Mouse (Mus musculus) heart, adult 2 months (tissue): ENCODE data around the gene Cuedc1. TPM values are rescaled to one million over a fixed set of nuclear protein-coding genes. Genes with fewer than 3 reads are reported as not detected.
A peak's percentile ranks its signal among the peaks of the same experiment; 100 is the strongest.

Experiments
- DNase-seq, 2 experiments: peaks; one replicate each; pipeline ENCODE4 v3.0.0; 2021
- H3K27ac ChIP-seq: fragments of 200-600 bp; 2 replicates; pipeline ENCODE4 v1.8.1; 2022
- H3K27me3 ChIP-seq: fragments of 200-500 bp; 2 replicates; pipeline ENCODE4 v1.6.1; 2012; ENCODE audit warnings: mild to moderate bottlenecking, low read length, inconsistent platforms, mixed read lengths; ENCODE audit not compliant: control insufficient read depth, insufficient read depth
- H3K36me3 ChIP-seq: fragments of 200-500 bp; 2 replicates; pipeline ENCODE4 v1.6.1; 2012; ENCODE audit warnings: low read length, inconsistent platforms; ENCODE audit not compliant: control insufficient read depth, insufficient read depth
- H3K4me1 ChIP-seq: fragments of 200-500 bp; 2 replicates; pipeline ENCODE4 v1.6.1; 2011; ENCODE audit warnings: low read length; ENCODE audit not compliant: control insufficient read depth, insufficient read depth
- H3K4me3 ChIP-seq: fragments of 200-600 bp; 2 replicates; pipeline ENCODE4 v1.8.1; 2022
- H3K79me2 ChIP-seq: fragments of 200-500 bp; replicated peaks from 2 replicates; pipeline ENCODE4 v1.6.1; 2012; ENCODE audit warnings: mild to moderate bottlenecking, inconsistent platforms, low read length, moderate library complexity, mixed read lengths; ENCODE audit not compliant: control insufficient read depth, insufficient read depth
- H3K9ac ChIP-seq: fragments of 200-500 bp; 2 replicates; pipeline ENCODE4 v1.6.1; 2012; ENCODE audit warnings: low read depth, mild to moderate bottlenecking, control low read depth, inconsistent platforms, low read length, mixed read lengths
- CTCF ChIP-seq: fragments of 200-600 bp; IDR thresholded peaks from 2 replicates; pipeline ENCODE4 v1.8.1; 2022; ENCODE audit warnings: antibody characterized with exemption, mild to moderate bottlenecking, moderate library complexity
- EP300 ChIP-seq: fragments of 200-500 bp; IDR thresholded peaks from 2 replicates; pipeline ENCODE4 v1.6.1; 2011; ENCODE audit warnings: low read depth, low read length, control low read depth; ENCODE audit not compliant: insufficient read depth
- POLR2A ChIP-seq: fragments of 200-500 bp; IDR thresholded peaks from 2 replicates; pipeline ENCODE4 v1.6.1; 2011; ENCODE audit warnings: mild to moderate bottlenecking, low read depth, low read length, control low read depth; ENCODE audit not compliant: insufficient read depth
- WGBS: fragments of 180-500 bp; shearing (Covaris S2); methylation state at CpG from one replicate; pipeline ENCODE4 v1.1.7; 2018; 5-methylcytosine and 5-hydroxymethylcytosine counted together
- intact Hi-C: fragments of 180-260 bp; cut with DNase I; formaldehyde crosslinking; loops from one replicate; pipeline ENCODE4 v1.15.1; 2025
- polyA plus RNA-seq: library from polyadenylated mRNA; depleted of rRNA; stranded (reverse); fragments of >200 nt; gene quantifications from 2 replicates; pipeline ENCODE4 v1.2.3, GENCODE M21; 2012
- total RNA-seq, 2 experiments: library from RNA; stranded (reverse); gene quantifications; 2 replicates each; pipeline ENCODE4 v1.2.3; 2021

Gene Cuedc1
- total and polyA plus RNA-seq, 3 experiments = 36.2 to 55.0 (median 49.8) TPM

GRCm38 (mm10) chr11:88198223-88198622 lies 100.4 kb downstream of the Cuedc1 start:
- Histone ChIP-seq H3K36me3 (no peaks in the 10 kb centered on the region; the same call in 1 of the 2 replicates), H3K27ac (no peak overlapping the region), H3K4me3 (no peak overlapping the region), H3K9ac (no peak overlapping the region), H3K4me1 (peaks cover 15% of the 10 kb centered on the region), H3K79me2 (no peaks in the 10 kb centered on the region), H3K27me3 (no peaks in the 10 kb centered on the region)
- TF ChIP-seq CTCF (no peak), EP300 (no peak), POLR2A (no peak)
- no peak for DNase-seq
- intact Hi-C loops = no loop called here
- WGBS = 49% methylated on average over 4 of the region's 4 CpGs

GRCm38 (mm10) chr11:88201172-88201571 lies 103.3 kb downstream of the Cuedc1 start:
- no peak for TF ChIP-seq EP300
- TF ChIP-seq POLR2A = peak; percentile 47; the same call in 1 of the 2 replicates
- TF ChIP-seq CTCF = no peak
- peaks cover 16% of the 10 kb centered on the region for H3K4me1 ChIP-seq
- peaks cover 3% of the 10 kb centered on the region; the same call in 1 of the 2 replicates for H3K36me3 ChIP-seq
- no peak for DNase-seq
- intact Hi-C loops = no loop called here
- no peaks in the 10 kb centered on the region for H3K27me3 ChIP-seq
- no peak overlapping the region for H3K4me3 ChIP-seq
- no peaks in the 10 kb centered on the region for H3K79me2 ChIP-seq
- peak overlapping the region; percentile 26 for H3K9ac ChIP-seq
- peak overlapping the region; percentile 97 for H3K27ac ChIP-seq
- WGBS = 27% methylated on average over 2 of the region's 2 CpGs

- TF ChIP-seq POLR2A = no peak
- TF ChIP-seq EP300 = no peak
- TF ChIP-seq CTCF = no peak
- Histone ChIP-seq H3K27ac (peak overlapping the region; percentile 97), H3K27me3 (no peaks in the 10 kb centered on the region), H3K36me3 (peaks cover 3% of the 10 kb centered on the region; the same call in 1 of the 2 replicates), H3K79me2 (no peaks in the 10 kb centered on the region), H3K9ac (peak overlapping the region; percentile 26), H3K4me1 (peaks cover 16% of the 10 kb centered on the region), H3K4me3 (no peak overlapping the region)
- no peak for DNase-seq
- 37% methylated on average over 2 of the region's 2 CpGs for WGBS
- intact Hi-C loops = no loop called here
Observed at GRCm38 (mm10) chr11:88202077-88202476, 104.2 kb downstream of the Cuedc1 start.

DNA sequence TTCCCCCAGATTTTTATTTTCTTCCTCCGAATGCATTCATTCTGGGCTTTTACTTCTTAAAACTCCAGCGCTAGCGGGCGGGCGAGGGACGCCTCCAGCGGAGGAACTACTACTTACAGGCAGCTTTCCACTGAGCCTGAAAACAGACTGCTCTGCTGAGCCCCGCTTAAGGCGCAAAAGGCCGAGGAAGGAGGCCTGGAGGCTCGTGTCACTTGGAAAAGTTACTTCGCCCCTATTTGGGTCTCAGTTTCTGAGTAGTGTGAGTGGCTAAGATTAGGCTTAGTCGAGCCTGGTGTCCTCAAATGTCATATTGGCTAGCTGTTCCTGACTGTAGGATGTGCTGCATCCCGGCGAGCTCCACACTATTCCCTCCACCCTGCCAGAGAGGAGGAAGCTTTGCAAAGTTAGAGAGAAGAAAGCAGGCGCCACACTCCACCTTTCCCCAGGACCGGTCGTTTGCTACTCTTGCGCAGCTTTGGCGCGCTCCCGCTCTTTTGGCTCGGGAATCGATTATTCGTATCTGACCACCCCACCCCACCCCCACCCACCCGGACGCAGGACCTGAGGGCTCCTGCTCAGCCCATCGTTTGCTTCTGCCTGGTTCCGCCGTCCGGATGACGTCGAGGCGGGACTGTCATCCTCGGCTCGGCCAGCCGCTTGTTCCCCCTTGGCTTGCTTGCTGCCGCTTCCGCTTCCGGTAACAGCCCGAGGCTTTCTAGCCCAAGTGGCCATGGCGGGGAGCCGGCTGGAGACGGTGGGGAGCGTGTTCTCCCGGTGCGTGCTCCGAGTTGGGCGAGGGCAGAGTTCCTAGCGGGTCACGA lies 106.1 kb downstream of the Cuedc1 start, which contains the start of gene Mrps23:
Gene Mrps23 (plus strand): TSS at position 677 of the 821 bp plus-strand sequence.
- intact Hi-C loops = loop anchor here (2.0 kb wide), 1 partner anchor 217 kb away; the partner anchor contains the start of gene Dynll2
- H3K36me3 ChIP-seq = peaks cover 3% of the 10 kb centered on the region; the same call in 1 of the 2 replicates
- no peaks in the 10 kb centered on the region for H3K79me2 ChIP-seq
- peak within 1 kb of the TSS; percentile 86 for H3K9ac ChIP-seq
- H3K4me1 ChIP-seq = peaks cover 16% of the 10 kb centered on the region
- WGBS = under 1% methylated on average over 51 of the region's 51 CpGs
- peak; percentile 94 to 96 for DNase-seq
- peak within 1 kb of the TSS; percentile 82 for H3K4me3 ChIP-seq
- no peaks in the 10 kb centered on the region for H3K27me3 ChIP-seq
- peak within 1 kb of the TSS; percentile 97 for H3K27ac ChIP-seq
- peak; percentile 89 for TF ChIP-seq POLR2A
- TF ChIP-seq CTCF = peak; percentile 77
- TF ChIP-seq EP300 = peak; percentile 71; the same call in 1 of the 2 replicates

DNA sequence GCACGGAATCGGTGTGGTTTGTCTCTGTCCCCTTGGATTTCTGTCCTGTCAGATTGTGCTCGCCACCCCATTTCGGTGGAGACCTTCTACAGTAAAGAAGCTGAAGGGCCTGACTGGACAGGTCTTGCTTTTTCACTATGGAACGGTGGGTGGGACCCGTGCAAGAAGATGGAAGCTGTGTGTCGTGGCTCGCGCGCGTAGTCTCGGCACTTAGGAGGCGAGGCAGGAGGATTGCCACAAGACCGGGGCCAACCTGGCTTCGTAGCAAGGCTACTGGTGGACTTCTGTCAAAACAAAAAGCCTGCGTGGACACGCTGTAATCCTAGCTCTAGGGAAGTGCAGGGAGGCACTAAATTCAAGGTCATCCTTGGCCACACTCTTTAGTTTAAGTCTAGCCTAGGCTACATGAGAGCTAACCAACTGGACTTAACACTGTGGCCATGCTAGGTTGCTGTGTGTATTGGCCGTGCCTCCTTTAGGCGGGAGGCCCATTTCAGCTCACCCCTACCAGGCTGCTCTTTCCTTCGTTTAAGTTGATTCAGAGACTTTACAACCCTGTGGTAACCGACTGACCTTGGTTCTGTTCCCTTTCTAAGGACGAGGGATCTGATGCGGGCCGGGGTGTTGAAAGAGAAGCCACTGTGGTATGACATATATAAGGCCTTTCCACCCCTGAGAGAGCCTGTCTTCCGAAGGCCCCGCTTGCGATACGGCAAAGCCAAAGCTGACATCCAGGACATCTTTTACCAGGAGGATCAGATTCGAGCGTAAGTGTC lies 106.9 kb downstream of the Cuedc1 start:
- H3K79me2 ChIP-seq = no peaks in the 10 kb centered on the region
- H3K36me3 ChIP-seq = peaks cover 3% of the 10 kb centered on the region; the same call in 1 of the 2 replicates
- peaks cover 16% of the 10 kb centered on the region for H3K4me1 ChIP-seq
- intact Hi-C loops = loop anchor here (2.0 kb wide), 1 partner anchor 218 kb away; the partner anchor contains the start of gene Dynll2
- 28% methylated on average over 30 of the region's 30 CpGs for WGBS
- H3K4me3 ChIP-seq = peak overlapping the region; percentile 82
- no peaks in the 10 kb centered on the region for H3K27me3 ChIP-seq
- peak overlapping the region; percentile 97 for H3K27ac ChIP-seq
- DNase-seq = no peak
- TF ChIP-seq POLR2A (no peak), CTCF (no peak), EP300 (no peak)
- H3K9ac ChIP-seq = peak overlapping the region; percentile 86
